Mouse (Mus musculus): Measurements from ENCODE around the gene Agr3. TPM values are rescaled to one million over a fixed set of nuclear protein-coding genes. Genes with fewer than 3 reads are reported as not detected.

Agr3 gene
- polyA plus RNA-seq, 1 experiment from 2014 or later = not detected

- H3K9ac ChIP-seq = no peak overlapping the region
- no peak for ATAC-seq (ENCODE audit: insufficient number of reproducible peaks, low FRiP score, low TSS enrichment, low read depth)
Measured at GRCm38 (mm10) chr12:35932816-35933215, 7.4 kb downstream of the Agr3 start.

DNA sequence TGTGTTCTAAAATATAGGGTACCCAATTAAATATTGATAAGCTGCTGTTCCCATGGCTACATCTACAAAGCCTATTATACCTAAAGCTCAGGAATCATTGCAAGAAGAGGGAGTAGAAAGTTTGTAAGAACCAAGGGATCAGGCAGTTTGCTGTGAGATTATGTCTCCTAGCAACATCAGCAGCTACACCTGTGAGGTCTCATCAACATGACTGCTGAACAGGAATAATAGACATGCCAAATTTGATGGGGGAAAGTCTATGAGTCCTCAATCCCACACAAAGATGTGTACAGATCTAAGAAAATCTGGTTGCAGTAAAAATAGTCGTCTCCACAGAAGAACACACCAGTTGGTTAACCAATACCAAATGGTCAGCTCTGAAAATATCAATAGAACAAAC is 26.3 kb downstream of the Agr3 start:
- H3K4me3 ChIP-seq = no peak overlapping the region
- H3K36me3 ChIP-seq = no peaks in the 10 kb centered on the region
- no peaks in the 10 kb centered on the region for H3K4me1 ChIP-seq
- ATAC-seq (ENCODE audit: insufficient number of reproducible peaks, low FRiP score, low TSS enrichment, low read depth) = no peak
- H3K27ac ChIP-seq = no peak overlapping the region
- no peaks in the 10 kb centered on the region for H3K9me3 ChIP-seq
- no peak overlapping the region for H3K9ac ChIP-seq
- 58% methylated on average over 1 of the region's 1 CpGs for WGBS
- H3K27me3 ChIP-seq = no peaks in the 10 kb centered on the region
- no peak overlapping the region for H3K4me2 ChIP-seq

More at GRCm38 (mm10) chr12:35932816-35933215, 7.4 kb downstream of the Agr3 start:
- Histone ChIP-seq H3K9me3 (no peaks in the 10 kb centered on the region), H3K36me3 (no peaks in the 10 kb centered on the region), H3K4me3 (no peak overlapping the region), H3K27ac (no peak overlapping the region), H3K4me1 (no peaks in the 10 kb centered on the region), H3K27me3 (no peaks in the 10 kb centered on the region), H3K4me2 (no peak overlapping the region)

GRCm38 (mm10) chr12:35957235-35957634 is 31.8 kb downstream of the Agr3 start:
- ATAC-seq (ENCODE audit: insufficient number of reproducible peaks, low FRiP score, low TSS enrichment, low read depth) = no peak
- Histone ChIP-seq H3K27ac (no peak overlapping the region), H3K4me2 (no peak overlapping the region), H3K4me3 (no peak overlapping the region), H3K9me3 (no peaks in the 10 kb centered on the region), H3K4me1 (no peaks in the 10 kb centered on the region), H3K27me3 (no peaks in the 10 kb centered on the region), H3K9ac (no peak overlapping the region), H3K36me3 (no peaks in the 10 kb centered on the region)
- WGBS = 77% methylated on average over 2 of the region's 2 CpGs

- no peaks in the 10 kb centered on the region for H3K36me3 ChIP-seq
- no peaks in the 10 kb centered on the region for H3K9me3 ChIP-seq
- ATAC-seq (ENCODE audit: insufficient number of reproducible peaks, low FRiP score, low TSS enrichment, low read depth) = no peak
- WGBS = 48% methylated on average over 7 of the region's 7 CpGs
- no peak overlapping the region for H3K4me2 ChIP-seq
- H3K4me3 ChIP-seq = no peak overlapping the region
- no peaks in the 10 kb centered on the region for H3K4me1 ChIP-seq
- no peak overlapping the region for H3K27ac ChIP-seq
- no peaks in the 10 kb centered on the region for H3K27me3 ChIP-seq
- H3K9ac ChIP-seq = no peak overlapping the region
Measured at GRCm38 (mm10) chr12:35966098-35966767, 40.8 kb downstream of the Agr3 start.

- Histone ChIP-seq H3K4me2 (no peak overlapping the region), H3K27ac (no peak overlapping the region), H3K36me3 (no peaks in the 10 kb centered on the region), H3K4me1 (no peaks in the 10 kb centered on the region), H3K9ac (no peak overlapping the region), H3K4me3 (no peak overlapping the region), H3K27me3 (no peaks in the 10 kb centered on the region), H3K9me3 (no peaks in the 10 kb centered on the region)
- no peak for ATAC-seq (ENCODE audit: insufficient number of reproducible peaks, low FRiP score, low TSS enrichment, low read depth)
- 34% methylated on average over 7 of the region's 7 CpGs for WGBS
Measured at GRCm38 (mm10) chr12:35966768-35967141, 41.3 kb downstream of the Agr3 start.

DNA sequence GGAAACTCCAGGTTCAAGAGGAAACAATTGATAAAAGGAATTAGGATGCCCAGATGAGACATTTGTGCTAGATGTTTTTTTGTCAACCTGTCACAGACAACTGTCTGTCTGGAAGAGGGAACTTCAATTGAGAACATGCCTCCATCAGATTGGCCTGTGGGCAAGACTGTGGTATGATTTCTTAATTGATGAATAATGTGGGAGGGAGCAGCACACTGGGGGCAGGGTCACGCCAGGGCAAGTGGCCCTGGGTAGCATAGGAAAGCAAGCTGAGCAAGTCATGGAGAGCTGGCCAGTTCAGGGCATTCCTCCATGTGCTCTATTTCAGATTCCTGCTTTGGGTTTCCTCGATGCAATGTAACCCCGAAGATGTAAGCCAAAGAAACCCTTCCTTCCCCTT is 50.5 kb downstream of the Agr3 start:
- no peaks in the 10 kb centered on the region for H3K36me3 ChIP-seq
- ATAC-seq (ENCODE audit: insufficient number of reproducible peaks, low FRiP score, low TSS enrichment, low read depth) = no peak
- H3K27ac ChIP-seq = no peak overlapping the region
- no peaks in the 10 kb centered on the region for H3K4me1 ChIP-seq
- H3K27me3 ChIP-seq = no peaks in the 10 kb centered on the region
- no peak overlapping the region for H3K4me2 ChIP-seq
- WGBS = 84% methylated on average over 3 of the region's 3 CpGs
- no peak overlapping the region for H3K9ac ChIP-seq
- no peak overlapping the region for H3K4me3 ChIP-seq
- no peaks in the 10 kb centered on the region for H3K9me3 ChIP-seq

DNA sequence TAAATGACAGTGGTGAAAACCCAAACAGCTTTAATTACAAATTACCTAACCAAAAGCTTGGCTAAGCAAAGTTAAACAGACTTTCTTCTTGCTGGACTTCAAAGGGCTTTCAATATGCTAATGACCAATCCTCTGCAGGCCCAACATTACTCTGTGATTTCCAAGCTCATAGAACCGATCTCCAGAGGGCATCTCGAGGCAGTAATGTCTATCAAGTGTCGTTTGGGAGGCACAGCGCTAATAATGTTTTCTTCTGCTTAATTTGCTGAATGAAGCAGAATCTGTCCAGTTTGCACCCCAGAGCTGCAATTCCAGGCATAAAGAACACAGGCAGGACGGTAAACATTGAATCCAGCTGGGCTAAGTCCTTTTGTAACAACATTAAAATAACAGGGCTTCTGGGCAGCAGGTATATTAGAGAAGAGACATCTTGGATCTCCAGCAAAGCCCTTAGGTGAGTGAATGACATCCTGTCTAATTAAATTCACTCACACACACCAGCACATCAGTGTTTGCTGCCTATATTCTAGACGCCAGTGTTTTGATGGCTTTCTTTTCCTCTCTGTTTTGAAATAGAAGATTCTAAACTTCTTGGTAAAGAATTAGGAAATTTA is 52.3 kb downstream of the Agr3 start:
- Histone ChIP-seq H3K9ac (no peak overlapping the region), H3K27me3 (no peaks in the 10 kb centered on the region), H3K4me2 (no peak overlapping the region), H3K9me3 (no peaks in the 10 kb centered on the region), H3K4me1 (no peaks in the 10 kb centered on the region), H3K27ac (no peak overlapping the region), H3K4me3 (no peak overlapping the region), H3K36me3 (no peaks in the 10 kb centered on the region)
- ATAC-seq (ENCODE audit: insufficient number of reproducible peaks, low FRiP score, low TSS enrichment, low read depth) = no peak
- WGBS = 32% methylated on average over 6 of the region's 6 CpGs

GRCm38 (mm10) chr12:35979625-35980024 is 54.2 kb downstream of the Agr3 start:
- H3K4me3 ChIP-seq = no peak overlapping the region

GRCm38 (mm10) chr12:35981732-35982360 is 56.4 kb downstream of the Agr3 start:
- no peak overlapping the region for H3K4me2 ChIP-seq
- no peaks in the 10 kb centered on the region for H3K9me3 ChIP-seq
- ATAC-seq (ENCODE audit: insufficient number of reproducible peaks, low FRiP score, low TSS enrichment, low read depth) = no peak
- H3K9ac ChIP-seq = no peak overlapping the region
- WGBS = 51% methylated on average over 6 of the region's 6 CpGs
- H3K4me3 ChIP-seq = no peak overlapping the region
- no peak overlapping the region for H3K27ac ChIP-seq
- no peaks in the 10 kb centered on the region for H3K27me3 ChIP-seq
- H3K4me1 ChIP-seq = peaks cover 6% of the 10 kb centered on the region; the same call in 1 of the 2 replicates
- no peaks in the 10 kb centered on the region for H3K36me3 ChIP-seq

More at GRCm38 (mm10) chr12:35979625-35980024, 54.2 kb downstream of the Agr3 start:
- Histone ChIP-seq H3K9me3 (no peaks in the 10 kb centered on the region), H3K4me1 (peaks cover 6% of the 10 kb centered on the region; the same call in 1 of the 2 replicates), H3K27ac (no peak overlapping the region), H3K9ac (no peak overlapping the region), H3K27me3 (no peaks in the 10 kb centered on the region), H3K4me2 (no peak overlapping the region), H3K36me3 (no peaks in the 10 kb centered on the region)
- WGBS = 76% methylated on average over 5 of the region's 5 CpGs
- no peak for ATAC-seq (ENCODE audit: insufficient number of reproducible peaks, low FRiP score, low TSS enrichment, low read depth)

DNA sequence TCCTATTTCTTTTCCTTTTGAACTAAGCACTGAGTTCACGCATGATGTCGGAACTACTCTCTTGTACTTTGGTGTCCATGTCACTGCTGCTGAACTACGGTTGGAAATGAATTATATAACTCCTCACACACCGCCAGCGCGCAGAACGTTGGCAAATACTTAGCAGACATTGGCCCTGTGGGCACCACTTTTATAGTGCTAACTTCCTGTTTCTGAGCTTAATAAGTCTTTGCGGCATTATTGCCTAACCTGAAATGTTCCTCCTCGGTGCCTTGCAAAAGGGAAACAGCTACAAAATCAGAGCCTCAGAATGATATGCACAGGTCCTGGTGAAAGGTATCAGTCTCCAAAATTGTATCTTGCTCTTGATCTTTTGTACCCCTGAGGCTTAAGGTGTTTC is 58.1 kb downstream of the Agr3 start:
- Histone ChIP-seq H3K9me3 (no peaks in the 10 kb centered on the region), H3K9ac (no peak overlapping the region), H3K4me3 (no peak overlapping the region), H3K4me2 (no peak overlapping the region), H3K27me3 (no peaks in the 10 kb centered on the region), H3K27ac (no peak overlapping the region), H3K36me3 (no peaks in the 10 kb centered on the region), H3K4me1 (peaks cover 6% of the 10 kb centered on the region; the same call in 1 of the 2 replicates)
- WGBS = 48% methylated on average over 9 of the region's 9 CpGs
- no peak for ATAC-seq (ENCODE audit: insufficient number of reproducible peaks, low FRiP score, low TSS enrichment, low read depth)

- no peak overlapping the region for H3K9ac ChIP-seq
- H3K27me3 ChIP-seq = no peaks in the 10 kb centered on the region
- no peaks in the 10 kb centered on the region for H3K9me3 ChIP-seq
- H3K4me3 ChIP-seq = no peak overlapping the region
- ATAC-seq (ENCODE audit: insufficient number of reproducible peaks, low FRiP score, low TSS enrichment, low read depth) = no peak
- H3K27ac ChIP-seq = no peak overlapping the region
- no peak overlapping the region for H3K4me2 ChIP-seq
- peaks cover 6% of the 10 kb centered on the region; the same call in 1 of the 2 replicates for H3K4me1 ChIP-seq
- no peaks in the 10 kb centered on the region for H3K36me3 ChIP-seq
- 88% methylated on average over 5 of the region's 5 CpGs for WGBS
Measured at GRCm38 (mm10) chr12:35984743-35985142, 59.3 kb downstream of the Agr3 start.

DNA sequence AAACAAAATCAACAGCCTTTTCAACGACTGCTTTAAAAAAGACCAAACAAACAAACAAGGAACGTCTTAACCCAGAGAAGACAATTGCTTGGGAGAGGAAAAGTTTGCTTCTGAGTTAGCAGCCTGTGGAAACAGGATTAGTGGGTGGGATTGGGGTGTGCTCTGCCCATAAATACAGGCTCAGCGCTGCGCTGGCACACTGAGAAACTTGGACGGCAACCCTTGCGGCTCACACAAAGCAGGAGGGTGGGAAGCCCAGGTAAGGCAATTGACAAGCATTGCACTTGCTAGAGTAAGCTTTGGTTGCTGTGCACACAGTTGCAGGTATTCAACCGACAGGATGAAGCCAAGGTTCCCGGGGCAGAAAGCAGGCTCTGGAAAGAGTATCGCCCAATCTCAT is 67.3 kb downstream of the Agr3 start, which contains the start of gene Agr2:
Agr2 (plus strand) TSS at position 197 of the 400 bp plus-strand sequence.
- no peak within 1 kb of the TSS for H3K4me3 ChIP-seq
- H3K27ac ChIP-seq = no peak within 1 kb of the TSS
- H3K4me2 ChIP-seq = no peak within 1 kb of the TSS
- no peak within 1 kb of the TSS for H3K9ac ChIP-seq
- H3K36me3 ChIP-seq = no peaks in the 10 kb centered on the region
- no peaks in the 10 kb centered on the region; the same call in 1 of the 2 replicates for H3K4me1 ChIP-seq
- ATAC-seq (ENCODE audit: insufficient number of reproducible peaks, low FRiP score, low TSS enrichment, low read depth) = no peak
- H3K9me3 ChIP-seq = no peaks in the 10 kb centered on the region
- WGBS = 52% methylated on average over 9 of the region's 9 CpGs
- no peaks in the 10 kb centered on the region for H3K27me3 ChIP-seq

Measured in limb, embryonic 15.5 days (tissue).